In genomic region chr2:84737451-84737925, GRCm38 (mm10) we compare ENCODE assay signal across 8 mouse cellular contexts. TPM values are rescaled to one million over a fixed set of nuclear protein-coding genes. Genes with fewer than 3 reads are reported as not detected.
DNase-seq lines count a peak whose midpoint lies in the region; TF ChIP-seq lines count a peak whose summit lies in the region.

No protein-coding gene starts in this region.

- H3K27ac ChIP-seq in liver, adult 2 months (replicated peaks; ENCODE audit: insufficient read depth, low read depth, low read length) = no peak overlapping the region

- 0 out of 2 replicates have a peak, but pooled peaks cover 1% of the 10 kb centered on the region for H3K79me2 ChIP-seq in liver, adult 2 months (ENCODE audit: control insufficient read depth, insufficient read depth, low read length)

- no peaks in the 10 kb centered on the region for H3K27me3 ChIP-seq in liver, adult 2 months (ENCODE audit: control insufficient read depth, insufficient read depth, low read length)

- no peaks in the 10 kb centered on the region for H3K36me3 ChIP-seq in liver, adult 2 months (ENCODE audit: control insufficient read depth, insufficient read depth, low read length)

- peak; percentile 27 for DNase-seq in adrenal gland, postnatal 10 days
- no peak for DNase-seq in adrenal gland, postnatal 36 days
- peak; percentile 48 for DNase-seq in testis, postnatal 10 days (ENCODE audit: low spot score)
- no peak for DNase-seq in testis, postnatal 14 days (ENCODE audit: low spot score)
- DNase-seq in liver, adult 2 months (ENCODE audit: extremely low read depth, low read depth, low spot score) = no peak
- peak; percentile 73 for DNase-seq in retina, embryonic 14.5 days (ENCODE audit: low spot score)
- DNase-seq in right cerebral cortex, adult 2 months (ENCODE audit: low spot score in 2 of 2) = no peak
- DNase-seq in thymus, postnatal 10 days (ENCODE audit: low spot score in 2 of 2) = no peak

- H3K4me1 ChIP-seq in liver, adult 2 months (ENCODE audit: control insufficient read depth, insufficient read depth, low read length) = peaks cover 14% of the 10 kb centered on the region

- 19% methylated on average over 8 of the region's 8 CpGs for WGBS in liver, adult 2 months

- no peak for TF ChIP-seq POLR2A in liver, adult 2 months (IDR thresholded peaks at IDR 0.05; ENCODE audit: extremely low read depth, insufficient read depth, low read length)

- no peak overlapping the region for H3K9ac ChIP-seq in liver, adult 2 months (ENCODE audit: low read depth, low read length)

- H3K4me3 ChIP-seq in liver, adult 2 months (ENCODE audit: insufficient read depth, low read depth, low read length) = no peak overlapping the region

- peak; percentile 26; the same call in 1 of the 2 replicates for TF ChIP-seq CTCF in liver, adult 2 months (IDR thresholded peaks at IDR 0.05; ENCODE audit: low read depth, low read length)

RNA-seq across cellular contexts. Expression of gene Ypel4, which starts 3.6 kb away (rescaled TPM):
- 1 to 10 TPM; 4.2 to 7.9 TPM for total RNA-seq in adrenal gland, postnatal 10 days (2021)
- total RNA-seq in adrenal gland, postnatal 36 days (2021) = 1 to 10 TPM; 2.8 to 5.0 TPM
- total RNA-seq in liver, adult 2 months (2014; rRNA removed) = not detected in 2 replicates
- 0.05 TPM in 2 replicates for polyA plus RNA-seq in liver, adult 2 months (2012; rRNA removed)

RNA-seq across cellular contexts. Expression of gene Gm19426, which starts 6.0 kb away (rescaled TPM):
- total RNA-seq in adrenal gland, postnatal 10 days (2021) = 1 to 10 TPM; 3.1 to 7.9 TPM
- 1 to 10 TPM; 1.5 to 2.4 TPM for total RNA-seq in adrenal gland, postnatal 36 days (2021)
- 1.7 and 3.1 TPM in 2 replicates for total RNA-seq in liver, adult 2 months (2014; rRNA removed)
- 1.9 and 3.0 TPM in 2 replicates for polyA plus RNA-seq in liver, adult 2 months (2012; rRNA removed)

RNA-seq across cellular contexts. Expression of gene Clp1, which starts 10.3 kb away (rescaled TPM):
- 10 to 100 TPM; 15.5 to 15.9 TPM for total RNA-seq in adrenal gland, postnatal 10 days (2021)
- total RNA-seq in adrenal gland, postnatal 36 days (2021) = 10 to 100 TPM; 13.5 to 16.4 TPM
- total RNA-seq in liver, adult 2 months (2014; rRNA removed) = 7.9 and 10.9 TPM in 2 replicates
- polyA plus RNA-seq in liver, adult 2 months (2012; rRNA removed) = 8.6 and 12.6 TPM in 2 replicates

RNA-seq across cellular contexts. Expression of gene Zdhhc5, which starts 22.5 kb away (rescaled TPM):
- total RNA-seq in adrenal gland, postnatal 10 days (2021) = 10 to 100 TPM; 48.9 to 49.5 TPM
- 10 to 100 TPM; 63.3 to 63.9 TPM for total RNA-seq in adrenal gland, postnatal 36 days (2021)
- total RNA-seq in liver, adult 2 months (2014; rRNA removed) = 21.9 and 25.8 TPM in 2 replicates
- polyA plus RNA-seq in liver, adult 2 months (2012; rRNA removed) = 35.6 and 36.1 TPM in 2 replicates

RNA-seq across cellular contexts. Expression of gene Serping1, which starts 37.8 kb away (rescaled TPM):
- 100 to 1,000 TPM in 1 of 2 experiments, 10 to 100 TPM in 1; 79.2 to 110 TPM for total RNA-seq in adrenal gland, postnatal 10 days (2021)
- 10 to 100 TPM; 63.0 to 84.6 TPM for total RNA-seq in adrenal gland, postnatal 36 days (2021)
- total RNA-seq in liver, adult 2 months (2014; rRNA removed) = 298 and 437 TPM in 2 replicates
- polyA plus RNA-seq in liver, adult 2 months (2012; rRNA removed) = 979 and 1,033 TPM in 2 replicates

Comparison
In these comparisons a context has a peak if more than half of its experiments do, and no peak if none do; other contexts are left out.
1. DNase-seq: peak in adrenal gland, postnatal 10 days (single experiment), testis, postnatal 10 days (single experiment) and retina, embryonic 14.5 days (single experiment); none in adrenal gland, postnatal 36 days (0 of 2), testis, postnatal 14 days (single experiment), liver, adult 2 months (single experiment), right cerebral cortex, adult 2 months (0 of 2) and thymus, postnatal 10 days (0 of 2).